Mouse (Mus musculus) heart, adult 2 months (tissue): ENCODE measurements around the gene Arsa. TPM values are rescaled to one million over a fixed set of nuclear protein-coding genes. Genes with fewer than 3 reads are reported as not detected.

ENCODE experiments used
- DNase-seq, 2 experiments: peaks; one replicate each; pipeline ENCODE4 v3.0.0; 2021
- H3K27ac ChIP-seq: fragments of 200-600 bp; 2 replicates; pipeline ENCODE4 v1.8.1; 2022
- H3K27me3 ChIP-seq: fragments of 200-500 bp; 2 replicates; pipeline ENCODE4 v1.6.1; 2012; ENCODE audit warnings: mild to moderate bottlenecking, low read length, inconsistent platforms, mixed read lengths; ENCODE audit not compliant: control insufficient read depth, insufficient read depth
- H3K36me3 ChIP-seq: fragments of 200-500 bp; 2 replicates; pipeline ENCODE4 v1.6.1; 2012; ENCODE audit warnings: low read length, inconsistent platforms; ENCODE audit not compliant: control insufficient read depth, insufficient read depth
- H3K4me1 ChIP-seq: fragments of 200-500 bp; 2 replicates; pipeline ENCODE4 v1.6.1; 2011; ENCODE audit warnings: low read length; ENCODE audit not compliant: control insufficient read depth, insufficient read depth
- H3K4me3 ChIP-seq: fragments of 200-600 bp; 2 replicates; pipeline ENCODE4 v1.8.1; 2022
- H3K79me2 ChIP-seq: fragments of 200-500 bp; replicated peaks from 2 replicates; pipeline ENCODE4 v1.6.1; 2012; ENCODE audit warnings: mild to moderate bottlenecking, inconsistent platforms, low read length, moderate library complexity, mixed read lengths; ENCODE audit not compliant: control insufficient read depth, insufficient read depth
- H3K9ac ChIP-seq: fragments of 200-500 bp; 2 replicates; pipeline ENCODE4 v1.6.1; 2012; ENCODE audit warnings: low read depth, mild to moderate bottlenecking, control low read depth, inconsistent platforms, low read length, mixed read lengths
- CTCF ChIP-seq: fragments of 200-600 bp; IDR thresholded peaks from 2 replicates; pipeline ENCODE4 v1.8.1; 2022; ENCODE audit warnings: antibody characterized with exemption, mild to moderate bottlenecking, moderate library complexity
- EP300 ChIP-seq: fragments of 200-500 bp; IDR thresholded peaks from 2 replicates; pipeline ENCODE4 v1.6.1; 2011; ENCODE audit warnings: low read depth, low read length, control low read depth; ENCODE audit not compliant: insufficient read depth
- POLR2A ChIP-seq: fragments of 200-500 bp; IDR thresholded peaks from 2 replicates; pipeline ENCODE4 v1.6.1; 2011; ENCODE audit warnings: mild to moderate bottlenecking, low read depth, low read length, control low read depth; ENCODE audit not compliant: insufficient read depth
- WGBS: fragments of 180-500 bp; shearing (Covaris S2); methylation state at CpG from one replicate; pipeline ENCODE4 v1.1.7; 2018; 5-methylcytosine and 5-hydroxymethylcytosine counted together
- intact Hi-C: fragments of 180-260 bp; cut with DNase I; formaldehyde crosslinking; loops from one replicate; pipeline ENCODE4 v1.15.1; 2025
- polyA plus RNA-seq: library from polyadenylated mRNA; depleted of rRNA; stranded (reverse); fragments of >200 nt; gene quantifications from 2 replicates; pipeline ENCODE4 v1.2.3, GENCODE M21; 2012
- total RNA-seq, 2 experiments: library from RNA; stranded (reverse); gene quantifications; 2 replicates each; pipeline ENCODE4 v1.2.3; 2021

Gene Arsa
- total and polyA plus RNA-seq, 3 experiments, result 11.1 to 22.1 (median 13.5) TPM

- no peaks in the 10 kb centered on the region for H3K4me1 ChIP-seq
- TF ChIP-seq EP300, result no peak
- TF ChIP-seq CTCF, result no peak
- no peak for TF ChIP-seq POLR2A
- 55% methylated on average over 10 of the region's 10 CpGs for WGBS
- no peaks in the 10 kb centered on the region for H3K36me3 ChIP-seq
- no peak overlapping the region for H3K4me3 ChIP-seq
- H3K79me2 ChIP-seq, result no peaks in the 10 kb centered on the region
- H3K27ac ChIP-seq, result no peak overlapping the region
- DNase-seq, result no peak
- intact Hi-C loops, result no loop called here
- H3K27me3 ChIP-seq, result peaks cover 1% of the 10 kb centered on the region; the same call in 1 of the 2 replicates
- no peak overlapping the region for H3K9ac ChIP-seq
Observed at GRCm38 (mm10) chr15:89460298-89460697, 16.9 kb downstream of the Arsa start.

GRCm38 (mm10) chr15:89459821-89460220 is 17.4 kb downstream of the Arsa start:
- TF ChIP-seq EP300 (no peak), CTCF (no peak), POLR2A (no peak)
- Histone ChIP-seq H3K27ac (no peak overlapping the region), H3K27me3 (peaks cover 1% of the 10 kb centered on the region; the same call in 1 of the 2 replicates), H3K9ac (no peak overlapping the region), H3K79me2 (no peaks in the 10 kb centered on the region), H3K4me1 (no peaks in the 10 kb centered on the region), H3K36me3 (no peaks in the 10 kb centered on the region), H3K4me3 (no peak overlapping the region)
- no peak for DNase-seq
- intact Hi-C loops, result no loop called here
- 60% methylated on average over 7 of the region's 7 CpGs for WGBS

- WGBS, result 74% methylated on average over 15 of the region's 15 CpGs
- TF ChIP-seq CTCF (no peak), POLR2A (no peak), EP300 (no peak)
- Histone ChIP-seq H3K79me2 (no peaks in the 10 kb centered on the region), H3K4me3 (no peak overlapping the region), H3K27ac (no peak overlapping the region), H3K9ac (no peak overlapping the region), H3K36me3 (no peaks in the 10 kb centered on the region), H3K4me1 (no peaks in the 10 kb centered on the region), H3K27me3 (peaks cover 4% of the 10 kb centered on the region; the same call in 1 of the 2 replicates)
- intact Hi-C loops, result no loop called here
- no peak for DNase-seq
Observed at GRCm38 (mm10) chr15:89458942-89459341, 18.3 kb downstream of the Arsa start.

- Histone ChIP-seq H3K79me2 (no peaks in the 10 kb centered on the region), H3K36me3 (no peaks in the 10 kb centered on the region), H3K9ac (no peak overlapping the region), H3K27me3 (peaks cover 6% of the 10 kb centered on the region; the same call in 1 of the 2 replicates), H3K4me3 (no peak overlapping the region), H3K4me1 (no peaks in the 10 kb centered on the region), H3K27ac (no peak overlapping the region)
- TF ChIP-seq CTCF (no peak), POLR2A (no peak), EP300 (no peak)
- no peak for DNase-seq
- intact Hi-C loops, result no loop called here
- WGBS, result 45% methylated on average over 6 of the region's 6 CpGs
Observed at GRCm38 (mm10) chr15:89455642-89456041, 21.6 kb downstream of the Arsa start.

- Histone ChIP-seq H3K9ac (no peak overlapping the region), H3K27ac (no peak overlapping the region), H3K36me3 (no peaks in the 10 kb centered on the region), H3K4me3 (no peak overlapping the region), H3K79me2 (no peaks in the 10 kb centered on the region), H3K4me1 (no peaks in the 10 kb centered on the region), H3K27me3 (peaks cover 6% of the 10 kb centered on the region; the same call in 1 of the 2 replicates)
- no peak for DNase-seq
- WGBS, result 23% methylated on average over 5 of the region's 6 CpGs
- TF ChIP-seq EP300 (no peak), POLR2A (no peak), CTCF (no peak)
- intact Hi-C loops, result no loop called here
Observed at GRCm38 (mm10) chr15:89454857-89455256, 22.4 kb downstream of the Arsa start.

GRCm38 (mm10) chr15:89453865-89454478 is 23.3 kb downstream of the Arsa start, which contains the start of gene Mapk8ip2:
Mapk8ip2 (plus strand) TSS chr15:89453913.
- H3K4me1 ChIP-seq, result no peaks in the 10 kb centered on the region
- TF ChIP-seq CTCF (no peak), EP300 (no peak), POLR2A (no peak)
- 1% methylated on average over 53 of the region's 53 CpGs for WGBS
- peaks cover 6% of the 10 kb centered on the region; the same call in 1 of the 2 replicates for H3K27me3 ChIP-seq
- DNase-seq, result no peak
- H3K27ac ChIP-seq, result no peak within 1 kb of the TSS
- no peaks in the 10 kb centered on the region for H3K36me3 ChIP-seq
- H3K4me3 ChIP-seq, result peak within 1 kb of the TSS; percentile 14; the same call in 1 of the 2 replicates
- intact Hi-C loops, result no loop called here
- H3K9ac ChIP-seq, result no peak within 1 kb of the TSS
- H3K79me2 ChIP-seq, result no peaks in the 10 kb centered on the region
